Mouse (Mus musculus) liver, adult 2 months (tissue): Measurements from ENCODE around the gene Pcsk2.

Experiments
- CTCF ChIP-seq: fragments of 200-500 bp; IDR thresholded peaks from 2 replicates; pipeline ENCODE4 v1.5.1; 2011; ENCODE audit warnings: low read depth, low read length, control low read depth
- POLR2A ChIP-seq: fragments of 200-500 bp; IDR thresholded peaks from 2 replicates; pipeline ENCODE4 v1.6.1; 2011; ENCODE audit warnings: low read length, control low read depth; ENCODE audit not compliant: insufficient read depth; ENCODE audit errors: extremely low read depth

- TF ChIP-seq CTCF (no peak), POLR2A (no peak)
Observed at GRCm38 (mm10) chr2:143851354-143852221, 305.6 kb downstream of the Pcsk2 start.
